Mouse (Mus musculus): ENCODE measurements around the gene S1pr4.

GRCm38 (mm10) chr10:81496264-81496901 lies 3.5 kb downstream of the S1pr4 start, which contains the start of gene Ncln:
- TF ChIP-seq CTCF (conservative IDR thresholded peaks at IDR 0.05; ENCODE audit: insufficient read depth, insufficient read length, low read depth, low read length) (no peak), POLR2A (IDR thresholded peaks at IDR 0.05; ENCODE audit: low read depth, low read length) (no peak)

Measured in kidney, adult 2 months (tissue).